Mouse (Mus musculus): ENCODE measurements around the gene Thap7. TPM values are rescaled to one million over a fixed set of nuclear protein-coding genes. Genes with fewer than 3 reads are reported as not detected.
A peak's percentile ranks its signal among the peaks of the same experiment; 100 is the strongest.
"Not testable (repeated sequence)": the region's sequence is repeated elsewhere in the genome, so short reads cannot be mapped to it uniquely, and the experiment has no call there.

Gene Thap7
- polyA plus RNA-seq, 1 experiment from 2014 or later: 65.3 TPM

DNA sequence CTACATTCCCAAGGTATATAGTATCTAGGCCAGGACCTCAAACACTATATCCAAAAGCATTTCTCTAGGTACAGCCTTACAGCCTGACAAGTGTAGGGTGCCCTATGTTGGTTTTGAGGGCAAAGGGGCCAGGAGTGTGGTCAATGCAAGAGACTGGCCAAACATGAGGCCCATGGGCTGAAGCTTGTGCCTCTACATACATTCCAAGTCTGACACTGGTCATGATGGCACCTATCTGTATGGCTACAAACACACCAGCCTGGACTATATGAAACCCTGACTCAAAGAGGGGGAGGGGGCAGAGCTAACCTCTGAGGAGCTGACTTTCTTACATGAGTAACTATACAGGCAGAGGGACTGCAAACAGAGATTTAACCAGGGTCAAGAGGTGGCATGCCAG, 3.3 kb downstream of the Thap7 start:
- Histone ChIP-seq H3K36me3 (replicated peaks) (peaks cover 37% of the 10 kb centered on the region), H3K27me3 (replicated peaks) (no peaks in the 10 kb centered on the region)
- ATAC-seq (replicated peaks): no peak

DNA sequence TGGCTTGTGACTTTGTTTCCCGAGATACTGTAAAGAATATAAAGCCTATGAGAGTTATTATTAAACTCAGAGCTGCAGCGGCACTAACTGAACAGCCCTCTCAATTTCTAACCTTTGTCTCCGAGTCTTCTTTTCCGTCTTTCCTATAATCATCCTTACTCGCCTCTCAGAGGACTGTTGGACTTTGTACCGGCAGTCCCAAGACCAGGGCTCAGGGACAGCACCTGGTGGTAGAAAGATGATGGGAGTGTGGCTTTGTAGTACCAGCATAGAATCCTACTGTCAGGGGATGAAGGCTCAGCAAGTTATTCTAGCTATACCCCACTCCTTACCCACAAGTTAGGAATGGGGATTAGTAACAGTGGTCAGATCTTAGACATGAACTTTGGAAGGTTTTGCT, 4.7 kb downstream of the Thap7 start:
- Histone ChIP-seq H3K27ac (no peak overlapping the region), H3K4me3 (no peak overlapping the region), H3K4me1 (peaks cover 13% of the 10 kb centered on the region), H3K9ac (no peak overlapping the region), H3K27me3 (replicated peaks) (no peaks in the 10 kb centered on the region), H3K9me3 (no peaks in the 10 kb centered on the region), H3K36me3 (replicated peaks) (peaks cover 51% of the 10 kb centered on the region), H3K4me2 (no peak overlapping the region)
- no peak for ATAC-seq (replicated peaks)
- WGBS: 90% methylated on average over 6 of the region's 6 CpGs

More for the DNA sequence above, 3.3 kb downstream of the Thap7 start:
- no peaks in the 10 kb centered on the region for H3K9me3 ChIP-seq
- peaks cover 22% of the 10 kb centered on the region for H3K4me1 ChIP-seq
- H3K4me2 ChIP-seq: no peak overlapping the region
- no peak overlapping the region for H3K27ac ChIP-seq
- no peak overlapping the region for H3K9ac ChIP-seq
- no peak overlapping the region for H3K4me3 ChIP-seq

DNA sequence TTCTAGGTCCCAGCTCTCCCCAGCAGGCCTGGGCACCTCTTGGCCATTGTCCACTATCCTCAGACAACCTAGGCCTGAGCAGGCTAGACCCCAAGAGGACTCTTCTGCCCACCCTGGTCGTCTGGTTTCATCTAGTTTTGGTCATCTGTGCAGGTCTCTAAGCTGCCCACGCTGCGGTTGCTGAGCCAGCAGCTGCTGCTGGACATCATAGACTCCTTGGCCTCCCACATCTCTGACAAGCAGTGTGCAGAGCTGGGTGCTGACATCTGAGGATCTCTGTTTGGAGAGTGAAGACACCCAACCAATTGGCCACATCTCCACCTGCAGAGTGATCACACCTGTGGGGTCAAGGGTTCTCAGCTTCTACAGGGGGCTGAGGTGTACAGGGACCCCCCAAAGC, 5.4 kb downstream of the Thap7 start:
- Histone ChIP-seq H3K27ac (no peak overlapping the region), H3K4me2 (no peak overlapping the region), H3K4me3 (no peak overlapping the region), H3K9me3 (no peaks in the 10 kb centered on the region), H3K9ac (no peak overlapping the region), H3K36me3 (replicated peaks) (peaks cover 58% of the 10 kb centered on the region), H3K4me1 (peaks cover 13% of the 10 kb centered on the region), H3K27me3 (replicated peaks) (no peaks in the 10 kb centered on the region)
- ATAC-seq (replicated peaks): no peak
- WGBS: 91% methylated on average over 3 of the region's 3 CpGs

DNA sequence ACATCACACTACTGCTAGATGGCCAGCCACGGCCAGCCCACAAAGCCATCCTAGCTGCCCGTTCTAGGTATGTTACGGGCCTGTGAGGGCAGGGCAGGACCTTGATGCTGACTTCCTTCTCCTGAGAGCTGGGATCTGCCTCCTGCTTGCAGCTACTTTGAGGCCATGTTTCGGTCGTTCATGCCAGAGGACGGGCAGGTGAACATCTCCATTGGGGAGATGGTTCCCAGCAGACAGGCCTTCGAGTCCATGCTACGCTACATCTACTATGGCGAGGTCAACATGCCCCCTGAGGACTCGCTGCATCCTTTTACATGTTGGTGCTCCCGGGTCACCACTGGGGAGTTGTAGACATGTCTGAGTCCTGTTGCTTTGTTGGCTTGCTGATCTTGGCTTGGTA, 6.8 kb downstream of the Thap7 start:
- WGBS: 93% methylated on average over 11 of the region's 11 CpGs
- ATAC-seq (replicated peaks): no peak
- H3K9ac ChIP-seq: no peak overlapping the region
- no peaks in the 10 kb centered on the region for H3K27me3 ChIP-seq (replicated peaks)
- peaks cover 72% of the 10 kb centered on the region for H3K36me3 ChIP-seq (replicated peaks)
- H3K4me3 ChIP-seq: no peak overlapping the region
- H3K9me3 ChIP-seq: no peaks in the 10 kb centered on the region
- 0 out of 2 replicates have a peak, but pooled peaks cover 3% of the 10 kb centered on the region for H3K4me1 ChIP-seq
- H3K27ac ChIP-seq: no peak overlapping the region
- no peak overlapping the region for H3K4me2 ChIP-seq

DNA sequence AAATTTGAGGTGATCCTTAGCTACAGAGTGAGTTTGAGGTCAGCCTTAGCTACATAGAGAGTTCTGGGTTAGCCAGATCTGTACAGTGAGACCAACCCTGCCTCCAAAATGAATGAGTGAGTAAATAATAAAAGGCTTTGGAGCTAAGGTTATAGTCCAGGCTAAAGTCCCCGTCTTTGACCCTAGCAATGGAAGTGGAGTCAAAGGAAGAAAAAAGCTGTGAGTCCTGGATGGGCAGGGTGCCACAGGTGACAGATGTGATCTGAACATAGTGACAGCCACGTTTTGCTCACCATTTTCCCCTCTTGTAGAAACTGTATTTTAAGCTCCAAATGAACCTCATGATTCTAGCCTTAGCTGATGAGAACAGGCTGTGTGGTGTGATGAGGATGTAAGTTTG, 12.0 kb downstream of the Thap7 start:
- H3K27me3 ChIP-seq (replicated peaks): no peaks in the 10 kb centered on the region
- H3K4me3 ChIP-seq: no peak overlapping the region
- no peak for ATAC-seq (replicated peaks)
- H3K27ac ChIP-seq: no peak overlapping the region
- peaks cover 86% of the 10 kb centered on the region for H3K36me3 ChIP-seq (replicated peaks)
- no peaks in the 10 kb centered on the region for H3K4me1 ChIP-seq
- H3K9ac ChIP-seq: no peak overlapping the region
- 94% methylated on average over 2 of the region's 2 CpGs for WGBS
- no peak overlapping the region for H3K4me2 ChIP-seq
- no peaks in the 10 kb centered on the region for H3K9me3 ChIP-seq

DNA sequence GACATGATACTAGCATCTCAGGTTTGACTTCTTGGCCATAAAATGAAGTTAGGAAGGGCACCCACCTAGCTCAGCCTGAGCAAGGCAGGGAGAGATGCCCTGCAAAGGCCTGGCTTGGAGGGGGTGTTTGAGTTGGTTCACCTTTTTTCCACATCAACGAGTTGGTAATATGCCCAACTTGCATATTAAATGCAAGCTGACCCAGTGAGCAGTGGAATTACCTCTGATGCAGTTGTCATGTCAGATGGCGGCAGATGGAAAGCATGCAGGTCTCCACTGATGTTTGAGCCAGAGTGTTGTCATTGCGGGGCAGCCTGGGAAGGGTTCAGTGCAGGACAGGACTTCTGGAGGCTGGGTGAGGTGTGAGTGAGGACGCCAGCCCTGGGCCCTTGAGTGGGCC, 19.5 kb downstream of the Thap7 start:
- peaks cover 40% of the 10 kb centered on the region for H3K36me3 ChIP-seq (replicated peaks)
- no peak for ATAC-seq (replicated peaks)

DNA sequence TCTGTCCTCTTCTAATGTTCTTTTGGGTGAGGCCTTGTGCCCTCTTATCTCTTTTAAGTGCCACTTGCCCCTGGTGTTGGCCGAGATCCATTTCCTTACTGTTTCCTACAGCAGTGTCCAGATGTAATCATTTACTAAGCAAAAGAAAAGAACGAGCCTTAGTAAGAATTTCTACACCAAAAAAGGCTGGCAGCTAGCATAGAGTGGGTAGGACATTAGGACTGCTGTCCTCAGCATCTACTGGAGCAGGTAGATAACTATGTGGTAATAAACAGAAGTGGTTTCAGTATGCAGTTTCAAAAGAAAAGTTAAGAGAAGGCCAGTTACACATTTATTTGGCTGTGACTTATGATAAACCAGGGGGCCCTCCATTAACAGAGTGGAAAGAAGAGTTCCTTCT, 20.2 kb downstream of the Thap7 start:
- WGBS: 93% methylated on average over 2 of the region's 2 CpGs
- no peak overlapping the region for H3K4me3 ChIP-seq
- no peak overlapping the region for H3K9ac ChIP-seq
- no peak overlapping the region for H3K4me2 ChIP-seq
- peaks cover 20% of the 10 kb centered on the region for H3K4me1 ChIP-seq
- no peak overlapping the region for H3K27ac ChIP-seq
- no peaks in the 10 kb centered on the region for H3K27me3 ChIP-seq (replicated peaks)
- peaks cover 34% of the 10 kb centered on the region for H3K36me3 ChIP-seq (replicated peaks)
- H3K9me3 ChIP-seq: no peaks in the 10 kb centered on the region
- no peak for ATAC-seq (replicated peaks)

More for the DNA sequence above, 19.5 kb downstream of the Thap7 start:
- Histone ChIP-seq H3K27me3 (replicated peaks) (no peaks in the 10 kb centered on the region), H3K4me3 (no peak overlapping the region), H3K9ac (no peak overlapping the region), H3K4me2 (no peak overlapping the region), H3K9me3 (no peaks in the 10 kb centered on the region), H3K27ac (no peak overlapping the region), H3K4me1 (peaks cover 20% of the 10 kb centered on the region)
- 94% methylated on average over 4 of the region's 4 CpGs for WGBS

DNA sequence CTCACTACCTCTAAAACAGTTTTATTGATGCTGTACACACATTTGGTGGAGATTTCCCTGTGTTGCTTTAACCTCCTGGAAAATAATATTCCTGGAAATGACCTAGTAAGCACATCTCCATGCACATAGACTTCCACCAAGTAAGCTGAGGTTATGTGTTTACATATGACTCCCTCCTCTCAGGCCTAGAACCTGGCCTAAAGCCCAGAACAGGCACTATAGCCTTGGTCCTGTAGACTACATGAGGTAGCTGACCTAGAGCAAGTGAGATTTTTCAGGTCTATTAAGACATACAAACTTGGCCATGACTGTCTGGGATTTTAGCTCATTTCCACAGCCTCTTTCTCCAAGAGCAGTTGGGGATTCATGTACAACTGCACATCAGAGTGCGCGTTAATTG, 20.8 kb downstream of the Thap7 start:
- WGBS: 97% methylated on average over 2 of the region's 2 CpGs
- Histone ChIP-seq H3K9ac (no peak overlapping the region), H3K9me3 (no peaks in the 10 kb centered on the region)

DNA sequence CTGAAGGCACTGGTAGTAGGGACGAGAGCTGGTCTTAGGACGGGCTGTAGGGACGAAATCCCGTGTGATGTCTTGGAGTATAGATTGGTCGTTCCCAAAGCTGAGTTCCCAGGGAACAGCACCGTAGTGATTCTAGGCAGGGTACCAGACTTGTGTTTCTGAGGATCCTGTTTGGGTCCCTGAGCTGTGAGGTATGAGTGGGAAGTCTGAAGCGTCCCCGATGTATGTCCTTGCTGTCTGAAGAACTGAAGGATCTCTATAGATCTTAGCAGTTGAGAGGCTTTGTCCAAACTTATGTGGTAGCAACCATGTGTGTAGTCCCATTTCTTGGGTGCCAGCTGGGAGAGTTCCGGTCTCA, 21.7 kb downstream of the Thap7 start:
- Histone ChIP-seq H3K4me1 (peaks cover 20% of the 10 kb centered on the region), H3K36me3 (replicated peaks) (peaks cover 23% of the 10 kb centered on the region), H3K9ac (peak overlapping the region; percentile 87), H3K27ac (peak overlapping the region; percentile 97), H3K9me3 (no peaks in the 10 kb centered on the region), H3K4me2 (peak overlapping the region; percentile 73), H3K27me3 (replicated peaks) (no peaks in the 10 kb centered on the region), H3K4me3 (peak overlapping the region; percentile 86)
- peak; percentile 21 for ATAC-seq (replicated peaks)
- 11% methylated on average over 9 of the region's 9 CpGs for WGBS

More for the DNA sequence above, 20.8 kb downstream of the Thap7 start:
- Histone ChIP-seq H3K4me1 (peaks cover 20% of the 10 kb centered on the region), H3K27me3 (replicated peaks) (no peaks in the 10 kb centered on the region), H3K36me3 (replicated peaks) (peaks cover 28% of the 10 kb centered on the region), H3K4me3 (peak overlapping the region; percentile 86; the same call in 1 of the 2 replicates), H3K4me2 (peak overlapping the region; percentile 73), H3K27ac (no peak overlapping the region)
- no peak for ATAC-seq (replicated peaks)

DNA sequence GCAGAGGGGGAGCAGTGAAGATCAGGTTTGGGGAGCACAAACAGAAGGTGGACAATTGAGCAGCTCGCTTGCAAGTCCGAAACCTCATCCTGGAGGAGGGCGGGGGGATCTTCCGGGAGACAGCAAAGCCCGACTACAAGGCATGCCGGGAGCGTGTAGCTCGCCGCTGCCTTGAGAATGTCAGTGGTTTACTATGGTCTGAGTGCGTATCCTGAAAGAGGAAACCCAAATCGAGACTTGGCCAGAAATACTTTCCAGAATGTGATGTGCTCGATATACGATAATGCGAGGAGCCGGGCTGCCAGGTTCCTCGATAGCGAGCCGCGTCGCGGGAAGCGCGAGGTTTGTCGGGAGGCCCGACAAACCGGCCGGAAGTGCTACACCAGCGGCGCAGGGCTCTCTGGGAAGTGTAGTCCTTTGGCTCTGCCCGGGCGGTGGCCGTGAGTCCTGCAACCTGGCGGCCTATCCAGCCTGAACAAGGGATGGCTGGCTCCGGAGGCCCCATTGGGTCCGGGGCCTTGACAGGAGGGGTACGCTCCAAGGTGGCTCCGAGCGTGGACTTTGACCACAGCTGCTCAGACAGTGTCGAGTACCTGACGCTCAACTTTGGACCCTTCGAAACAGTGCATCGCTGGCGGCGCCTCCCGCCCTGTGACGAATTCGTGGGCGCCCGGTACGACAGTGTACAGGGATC, 22.2 kb downstream of the Thap7 start, which contains the start of gene Lztr1:
Lztr1 (plus strand) TSS at position 143 of the 694 bp plus-strand sequence.
- Histone ChIP-seq H3K36me3 (replicated peaks) (peaks cover 18% of the 10 kb centered on the region), H3K4me1 (peaks cover 20% of the 10 kb centered on the region), H3K27me3 (replicated peaks) (no peaks in the 10 kb centered on the region), H3K9ac (peak within 1 kb of the TSS; percentile 87), H3K9me3 (no peaks in the 10 kb centered on the region), H3K4me3 (peak within 1 kb of the TSS; percentile 86), H3K27ac (peak within 1 kb of the TSS; percentile 97), H3K4me2 (peak within 1 kb of the TSS; percentile 73)
- under 1% methylated on average over 50 of the region's 50 CpGs for WGBS
- ATAC-seq (replicated peaks): peak; percentile 98

DNA sequence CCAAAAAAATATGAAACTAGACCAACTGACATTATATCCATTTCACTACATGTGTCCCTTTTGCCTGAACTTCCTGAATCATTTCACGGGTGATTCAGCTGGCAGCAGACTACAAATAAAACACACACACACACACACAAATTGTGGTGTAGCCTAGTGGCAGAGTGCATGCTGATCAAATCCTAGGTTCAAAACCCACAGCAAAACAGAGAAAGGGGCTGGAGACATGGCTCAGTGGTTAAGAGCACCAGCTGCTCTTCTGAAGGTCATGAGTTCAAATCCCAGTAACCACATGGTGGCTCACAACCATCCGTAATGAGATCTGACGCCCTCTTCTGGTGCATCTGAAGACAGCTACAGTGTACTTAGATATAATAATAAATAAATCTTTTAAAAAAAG, 22.9 kb downstream of the Thap7 start:
- WGBS: 28% methylated on average over 3 of the region's 3 CpGs
- not testable (repeated sequence) for ATAC-seq (replicated peaks); H3K9me3 ChIP-seq; H3K27me3 ChIP-seq (replicated peaks)
- H3K27ac ChIP-seq: peak overlapping the region; percentile 97
- peak overlapping the region; percentile 73 for H3K4me2 ChIP-seq
- peak overlapping the region; percentile 87 for H3K9ac ChIP-seq
- peak overlapping the region; percentile 86 for H3K4me3 ChIP-seq
- peaks cover 20% of the 10 kb centered on the region for H3K4me1 ChIP-seq
- peaks cover 12% of the 10 kb centered on the region for H3K36me3 ChIP-seq (replicated peaks)

DNA sequence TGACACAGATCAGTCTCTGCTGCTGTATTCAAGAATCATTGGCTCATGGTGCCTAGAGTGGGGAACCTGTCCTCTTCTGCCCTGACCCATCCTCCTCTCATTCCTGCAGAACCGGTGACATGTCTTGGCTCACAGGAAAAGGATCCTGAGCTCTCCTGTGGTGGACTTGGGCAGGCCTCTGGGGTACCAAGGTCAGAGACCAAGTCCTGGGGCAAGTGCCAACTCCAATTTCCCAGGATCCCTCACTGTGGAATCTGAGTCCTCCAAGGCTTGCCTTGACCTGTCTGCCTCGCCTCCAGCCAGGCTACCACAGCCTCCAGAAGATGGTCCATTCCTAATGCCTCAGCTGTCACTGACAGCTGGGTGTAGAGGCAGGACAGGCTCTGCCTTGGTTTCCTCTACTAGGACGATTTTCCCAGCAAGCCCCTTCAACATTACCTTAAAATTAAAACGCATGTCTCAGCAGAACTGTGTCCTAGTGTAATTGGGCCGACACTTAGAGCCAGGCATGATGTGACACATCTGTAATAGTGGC, 23.9 kb downstream of the Thap7 start:
- H3K9ac ChIP-seq: no peak overlapping the region
- H3K4me3 ChIP-seq: no peak overlapping the region
- WGBS: 89% methylated on average over 5 of the region's 5 CpGs
- no peak overlapping the region for H3K4me2 ChIP-seq
- no peaks in the 10 kb centered on the region for H3K27me3 ChIP-seq (replicated peaks)
- H3K36me3 ChIP-seq (replicated peaks): peaks cover 2% of the 10 kb centered on the region
- no peak for ATAC-seq (replicated peaks)
- H3K27ac ChIP-seq: no peak overlapping the region
- H3K4me1 ChIP-seq: peaks cover 20% of the 10 kb centered on the region
- H3K9me3 ChIP-seq: no peaks in the 10 kb centered on the region

DNA sequence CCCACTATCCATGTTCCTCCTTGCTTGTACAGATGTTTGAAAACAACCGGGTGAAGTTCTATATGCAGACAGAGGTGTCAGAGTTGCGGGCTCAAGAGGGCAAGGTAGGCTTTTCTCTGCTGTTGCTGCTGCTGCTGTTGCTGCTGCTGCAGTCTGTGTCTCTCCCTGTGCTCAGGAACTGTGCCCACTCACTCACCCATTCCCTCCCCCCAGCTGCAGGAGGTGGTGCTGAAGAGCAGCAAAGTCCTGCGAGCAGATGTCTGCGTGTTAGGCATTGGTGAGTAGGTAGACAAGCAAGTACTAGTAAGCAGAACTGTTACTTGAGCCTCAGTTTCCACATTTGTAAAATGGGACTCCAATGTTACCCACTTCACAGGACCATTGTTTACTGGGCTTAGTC, 28.3 kb downstream of the Thap7 start:
- Histone ChIP-seq H3K36me3 (replicated peaks) (no peaks in the 10 kb centered on the region), H3K4me3 (no peak overlapping the region), H3K9ac (no peak overlapping the region), H3K4me1 (peaks cover 14% of the 10 kb centered on the region), H3K27me3 (replicated peaks) (no peaks in the 10 kb centered on the region), H3K9me3 (no peaks in the 10 kb centered on the region), H3K27ac (no peak overlapping the region), H3K4me2 (no peak overlapping the region)
- 83% methylated on average over 4 of the region's 4 CpGs for WGBS
- ATAC-seq (replicated peaks): no peak
